Mouse (Mus musculus): Measurements from ENCODE around the gene Usp44. TPM values are rescaled to one million over a fixed set of nuclear protein-coding genes. Genes with fewer than 3 reads are reported as not detected.

Gene Usp44
- polyA plus RNA-seq, 1 experiment from 2014 or later, result 10.5 TPM

Other genes starting within 250 kb of the Usp44 start
- 155 and 161 TPM in 2 replicates for gene Snrpf, start 241.8 kb upstream of the Usp44 start, polyA plus RNA-seq (2014; fragmentation: Nextera tagmentation; extraction: Ambion mirVana)
- gene Ntn4, start 190.9 kb upstream of the Usp44 start, polyA plus RNA-seq (2014; fragmentation: Nextera tagmentation; extraction: Ambion mirVana), result 2.9 and 4.4 TPM in 2 replicates
- gene Metap2, start 65.5 kb downstream of the Usp44 start, polyA plus RNA-seq (2014; fragmentation: Nextera tagmentation; extraction: Ambion mirVana), result 237 and 241 TPM in 2 replicates
- gene Vezt, start 204.3 kb downstream of the Usp44 start, polyA plus RNA-seq (2014; fragmentation: Nextera tagmentation; extraction: Ambion mirVana), result 39.6 and 46.6 TPM in 2 replicates
- 4.3 and 4.4 TPM in 2 replicates for gene Fgd6, start 204.4 kb downstream of the Usp44 start, polyA plus RNA-seq (2014; fragmentation: Nextera tagmentation; extraction: Ambion mirVana)

All from forebrain, embryonic 11.5 days (tissue).